Mouse (Mus musculus): ENCODE results near the gene Prcd.

The Prcd gene

GRCm38 (mm10) chr11:116693899-116694249 lies 40.5 kb downstream of the Prcd start:
- no peak for DNase-seq (ENCODE audit: low read depth)

GRCm38 (mm10) chr11:116694250-116695193 lies 41.2 kb downstream of the Prcd start:
- DNase-seq (ENCODE audit: low read depth) = no peak

- DNase-seq (ENCODE audit: low read depth) = no peak
These were observed 42.0 kb downstream of the Prcd start for GRCm38 (mm10) chr11:116695194-116695880.

DNA sequence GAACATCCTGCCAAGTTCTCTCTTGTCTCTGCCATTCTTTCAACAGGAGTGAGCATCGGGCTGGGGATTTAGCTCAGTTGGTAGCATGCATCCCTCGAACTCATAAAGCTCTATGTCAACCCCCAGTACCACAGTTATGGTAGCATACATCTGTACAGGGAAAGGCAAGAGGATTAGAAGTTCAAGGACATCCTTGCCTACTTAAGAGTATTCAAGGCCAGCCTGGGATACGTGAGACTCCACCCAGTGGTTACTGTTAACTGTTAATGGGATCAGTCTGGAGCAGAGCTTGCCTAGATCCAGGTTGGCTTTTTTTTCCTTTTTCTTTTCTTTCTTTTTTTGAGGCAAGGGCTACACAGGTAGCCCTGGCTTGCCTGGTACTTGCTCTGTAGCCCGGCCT lies 43.1 kb downstream of the Prcd start:
- DNase-seq (ENCODE audit: low read depth) = no peak

- no peak for DNase-seq (ENCODE audit: low read depth)
These were observed 44.2 kb downstream of the Prcd start for GRCm38 (mm10) chr11:116697521-116697920.

- DNase-seq (ENCODE audit: low read depth) = peak; percentile 30
These were observed 48.1 kb downstream of the Prcd start for GRCm38 (mm10) chr11:116701377-116701841.

GRCm38 (mm10) chr11:116704336-116705035 lies 51.2 kb downstream of the Prcd start:
- no peak for DNase-seq (ENCODE audit: low read depth)

- DNase-seq (ENCODE audit: low read depth) = no peak
These were observed 51.9 kb downstream of the Prcd start for GRCm38 (mm10) chr11:116705204-116705608.

DNA sequence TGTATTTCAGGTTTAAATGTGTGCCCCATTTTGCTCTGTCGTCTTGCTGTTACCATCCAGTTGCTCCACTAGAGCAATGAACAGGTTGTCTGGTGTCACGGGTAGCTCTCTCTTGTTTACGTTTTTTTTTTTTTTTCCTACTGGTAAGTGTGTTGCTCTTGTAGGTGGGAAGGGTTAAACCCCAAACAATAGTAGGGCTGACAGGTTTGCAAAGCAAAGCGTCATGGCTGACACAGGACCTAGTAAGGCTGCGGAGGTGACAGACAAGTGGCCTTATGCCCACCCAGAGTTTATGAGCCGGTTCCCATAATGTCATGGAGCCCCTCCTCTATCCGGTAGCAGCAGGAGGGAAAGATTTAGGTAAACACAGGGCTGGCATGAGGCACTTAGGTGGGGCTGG lies 53.0 kb downstream of the Prcd start:
- no peak for DNase-seq (ENCODE audit: low read depth)

- no peak for DNase-seq (ENCODE audit: low read depth)
These were observed 56.8 kb downstream of the Prcd start for GRCm38 (mm10) chr11:116710171-116710570.

DNA sequence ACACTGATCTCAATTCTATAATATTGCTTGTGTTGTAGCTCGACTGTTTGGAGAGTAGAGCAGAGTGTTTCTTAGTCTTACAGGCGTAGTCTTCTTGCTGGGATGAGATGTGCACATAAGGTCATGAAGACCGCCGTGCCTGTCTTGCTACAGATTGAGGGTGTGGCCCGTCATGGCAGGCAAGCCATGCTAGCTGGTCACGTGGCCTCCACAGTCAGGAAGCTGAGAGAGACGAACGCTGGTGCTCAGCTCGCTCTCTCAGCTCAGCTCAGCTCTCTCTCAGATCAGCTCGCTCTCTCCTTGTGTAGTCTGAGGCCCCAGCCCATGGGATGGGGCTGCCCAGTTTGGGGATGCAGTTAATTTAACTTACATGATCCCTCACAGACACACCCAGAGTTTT lies 57.5 kb downstream of the Prcd start:
- no peak for DNase-seq (ENCODE audit: low read depth)

GRCm38 (mm10) chr11:116714052-116714451 lies 60.7 kb downstream of the Prcd start:
- DNase-seq (ENCODE audit: low read depth) = no peak
